Mouse (Mus musculus) kidney, embryonic 14.5 days (tissue): ENCODE data around the gene Gm11627. TPM values are rescaled to one million over a fixed set of nuclear protein-coding genes. Genes with fewer than 3 reads are reported as not detected.
"Not testable (repeated sequence)": the region's sequence is repeated elsewhere in the genome, so short reads cannot be mapped to it uniquely, and the experiment has no call there.

Source experiments
- ATAC-seq: fragments of 200-750 bp; cut with Nextera tagmentation; 2 replicates; pipeline ENCODE4 v1.8.0; 2017; ENCODE audit warnings: moderate number of reproducible peaks, mild to moderate bottlenecking, moderate TSS enrichment, moderate library complexity; ENCODE audit not compliant: low FRiP score, low TSS enrichment
- H3K27ac ChIP-seq: fragments of 300-500 bp; sonication (generic); 2 replicates; pipeline ENCODE4 v1.5.1; 2014; ENCODE audit warnings: low read depth, mild to moderate bottlenecking, low read length, moderate library complexity, mixed read lengths
- H3K27me3 ChIP-seq: fragments of 300-500 bp; sonication (generic); 2 replicates; pipeline ENCODE4 v1.6.1; 2014; ENCODE audit warnings: mild to moderate bottlenecking, low read length; ENCODE audit not compliant: control insufficient read depth, insufficient read depth
- H3K36me3 ChIP-seq: fragments of 300-500 bp; sonication (generic); 2 replicates; pipeline ENCODE4 v1.6.1; 2014; ENCODE audit warnings: low read length, mixed read lengths; ENCODE audit not compliant: control insufficient read depth, insufficient read depth
- H3K4me1 ChIP-seq: fragments of 300-500 bp; sonication (generic); 2 replicates; pipeline ENCODE4 v1.6.1; 2014; ENCODE audit warnings: low read length, mixed read lengths; ENCODE audit not compliant: control insufficient read depth, insufficient read depth
- H3K4me2 ChIP-seq: fragments of 300-500 bp; sonication (generic); replicated peaks from 2 replicates; pipeline ENCODE4 v1.6.1; 2014; ENCODE audit warnings: low read depth, mild to moderate bottlenecking, low read length
- H3K4me3 ChIP-seq: fragments of 300-500 bp; sonication (generic); 2 replicates; pipeline ENCODE4 v1.5.1; 2014; ENCODE audit warnings: mild to moderate bottlenecking, low read length
- H3K9ac ChIP-seq: fragments of 300-500 bp; sonication (generic); 2 replicates; pipeline ENCODE4 v1.6.1; 2014; ENCODE audit warnings: low read depth, mild to moderate bottlenecking, low read length, moderate library complexity
- H3K9me3 ChIP-seq: fragments of 300-500 bp; sonication (generic); 2 replicates; pipeline ENCODE4 v1.6.1; 2016; ENCODE audit warnings: low read length; ENCODE audit not compliant: control insufficient read depth
- WGBS: fragments of 180-500 bp; shearing (Covaris S2); extraction: QIAGEN DNeasy Blood & Tissue Kit; methylation state at CpG from one replicate; pipeline ENCODE4 v1.1.7; 2014; 5-methylcytosine and 5-hydroxymethylcytosine counted together
- polyA plus RNA-seq: library from polyadenylated mRNA; unstranded; fragments of >200 nt; fragmentation: Nextera tagmentation; extraction: Ambion mirVana; gene quantifications from 2 replicates; pipeline ENCODE4 v1.2.1, GENCODE M21; 2014

Gm11627 gene
- polyA plus RNA-seq, 1 experiment from 2014 or later: 5.7 TPM

- H3K27ac ChIP-seq: no peak overlapping the region
- H3K9me3 ChIP-seq: no peaks in the 10 kb centered on the region
- H3K36me3 ChIP-seq: no peaks in the 10 kb centered on the region
- WGBS: 82% methylated on average over 12 of the region's 12 CpGs
- no peak overlapping the region for H3K4me3 ChIP-seq
- no peak for ATAC-seq
- no peak overlapping the region for H3K4me2 ChIP-seq
- no peak overlapping the region for H3K9ac ChIP-seq
- H3K4me1 ChIP-seq: 0 out of 2 replicates have a peak, but pooled peaks cover under 1% of the 10 kb centered on the region
- H3K27me3 ChIP-seq: no peaks in the 10 kb centered on the region
Observed at GRCm38 (mm10) chr11:102568191-102568590, 11.1 kb downstream of the Gm11627 start.

GRCm38 (mm10) chr11:102567723-102568122, 11.5 kb downstream of the Gm11627 start:
- Histone ChIP-seq H3K9ac (no peak overlapping the region), H3K4me1 (no peaks in the 10 kb centered on the region)
- ATAC-seq: no peak

GRCm38 (mm10) chr11:102567157-102567556, 12.1 kb downstream of the Gm11627 start:
- WGBS: 87% methylated on average over 6 of the region's 6 CpGs
- H3K4me1 ChIP-seq: no peaks in the 10 kb centered on the region
- H3K4me3 ChIP-seq: no peak overlapping the region
- no peak overlapping the region for H3K9ac ChIP-seq
- no peak for ATAC-seq
- no peak overlapping the region for H3K27ac ChIP-seq
- no peak overlapping the region for H3K4me2 ChIP-seq
- H3K36me3 ChIP-seq: no peaks in the 10 kb centered on the region
- H3K9me3 ChIP-seq: no peaks in the 10 kb centered on the region
- H3K27me3 ChIP-seq: no peaks in the 10 kb centered on the region

More at GRCm38 (mm10) chr11:102567723-102568122, 11.5 kb downstream of the Gm11627 start:
- Histone ChIP-seq H3K27me3 (no peaks in the 10 kb centered on the region), H3K9me3 (no peaks in the 10 kb centered on the region), H3K4me3 (no peak overlapping the region), H3K4me2 (no peak overlapping the region), H3K36me3 (no peaks in the 10 kb centered on the region), H3K27ac (no peak overlapping the region)
- WGBS: 95% methylated on average over 15 of the region's 15 CpGs

DNA sequence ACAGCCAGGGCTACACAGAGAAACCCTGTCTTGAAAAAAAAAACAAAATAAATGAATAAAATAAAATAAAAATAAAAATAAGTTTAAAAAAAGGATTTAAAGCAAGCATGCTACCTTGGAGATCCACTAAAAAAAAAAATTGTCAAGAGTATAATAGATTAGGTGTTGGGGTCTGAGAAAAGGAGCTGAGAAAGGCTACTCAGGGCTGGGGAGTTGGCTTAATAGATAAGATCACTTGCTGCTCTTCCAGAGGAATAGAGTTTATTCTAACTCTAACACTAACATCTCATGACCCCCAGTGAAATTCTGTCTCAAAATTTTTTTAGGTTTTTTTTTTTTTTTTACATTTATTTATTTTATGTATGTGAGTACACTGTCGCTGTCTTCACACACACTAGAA, 13.0 kb downstream of the Gm11627 start:
- WGBS: 100% methylated on average over 1 of the region's 1 CpGs
- no peak overlapping the region for H3K9ac ChIP-seq
- H3K4me1 ChIP-seq: no peaks in the 10 kb centered on the region
- H3K27ac ChIP-seq: no peak overlapping the region
- H3K27me3 ChIP-seq: no peaks in the 10 kb centered on the region
- H3K9me3 ChIP-seq: no peaks in the 10 kb centered on the region
- no peaks in the 10 kb centered on the region for H3K36me3 ChIP-seq
- H3K4me2 ChIP-seq: no peak overlapping the region
- H3K4me3 ChIP-seq: no peak overlapping the region
- ATAC-seq: no peak

DNA sequence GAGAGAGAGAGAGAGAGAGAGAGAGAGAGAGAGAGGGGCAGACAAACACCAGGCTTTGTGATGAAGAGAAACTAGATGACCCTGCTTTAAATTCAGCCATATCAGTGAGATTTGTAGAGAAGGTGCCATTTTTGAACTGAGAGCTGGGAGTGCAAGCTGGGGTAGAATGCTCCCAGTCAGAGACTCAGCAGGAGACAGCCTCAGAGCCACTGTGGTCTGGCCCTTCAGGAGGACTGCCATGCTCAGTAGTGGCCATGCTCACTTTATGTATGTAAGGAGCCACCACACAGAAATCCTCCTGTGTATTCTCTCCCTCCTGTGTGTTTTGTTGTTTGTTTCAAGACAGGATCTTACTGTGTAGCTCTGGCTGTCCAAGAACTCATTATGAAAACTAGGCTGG, 13.5 kb downstream of the Gm11627 start:
- H3K4me3 ChIP-seq: no peak overlapping the region
- H3K9me3 ChIP-seq: no peaks in the 10 kb centered on the region
- H3K27me3 ChIP-seq: no peaks in the 10 kb centered on the region
- no peak overlapping the region for H3K9ac ChIP-seq
- no peaks in the 10 kb centered on the region for H3K4me1 ChIP-seq
- no peaks in the 10 kb centered on the region for H3K36me3 ChIP-seq
- no peak overlapping the region for H3K4me2 ChIP-seq
- ATAC-seq: no peak
- H3K27ac ChIP-seq: no peak overlapping the region

GRCm38 (mm10) chr11:102564952-102565671, 14.1 kb downstream of the Gm11627 start:
- not testable (repeated sequence) for H3K4me1 ChIP-seq, H3K9me3 ChIP-seq, H3K4me3 ChIP-seq, ATAC-seq, H3K27ac ChIP-seq, H3K4me2 ChIP-seq, H3K9ac ChIP-seq, H3K36me3 ChIP-seq, H3K27me3 ChIP-seq
- WGBS: 86% methylated on average over 14 of the region's 14 CpGs

DNA sequence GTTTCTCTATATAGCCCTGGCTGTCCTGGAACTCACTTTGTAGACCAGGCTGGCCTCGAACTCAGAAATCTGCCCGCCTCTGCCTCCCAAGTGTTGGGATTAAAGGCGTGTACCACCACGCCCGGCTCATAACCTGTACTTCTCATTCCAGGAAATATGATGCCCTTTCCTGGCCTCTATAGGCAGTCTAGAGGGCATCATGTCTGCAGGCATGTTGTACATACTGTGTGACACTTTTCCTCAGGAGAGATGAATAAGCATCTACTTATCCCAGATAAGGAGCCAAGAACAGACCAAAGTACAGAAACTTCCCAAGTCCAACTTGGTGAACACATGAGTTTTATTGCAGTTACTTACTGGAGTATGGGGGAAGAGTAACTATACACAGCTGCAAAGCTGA, 20.6 kb downstream of the Gm11627 start:
- H3K27me3 ChIP-seq: no peaks in the 10 kb centered on the region
- no peak overlapping the region for H3K4me3 ChIP-seq
- H3K36me3 ChIP-seq: no peaks in the 10 kb centered on the region
- H3K9me3 ChIP-seq: no peaks in the 10 kb centered on the region
- no peak overlapping the region for H3K27ac ChIP-seq
- no peak overlapping the region for H3K4me2 ChIP-seq
- WGBS: 93% methylated on average over 4 of the region's 5 CpGs
- peaks cover 15% of the 10 kb centered on the region for H3K4me1 ChIP-seq
- ATAC-seq: no peak
- no peak overlapping the region for H3K9ac ChIP-seq

- Histone ChIP-seq H3K27me3 (no peaks in the 10 kb centered on the region), H3K27ac (no peak overlapping the region), H3K4me3 (no peak overlapping the region), H3K4me2 (no peak overlapping the region), H3K9ac (no peak overlapping the region), H3K9me3 (no peaks in the 10 kb centered on the region), H3K4me1 (peaks cover 16% of the 10 kb centered on the region), H3K36me3 (no peaks in the 10 kb centered on the region)
- ATAC-seq: no peak
- 97% methylated on average over 1 of the region's 1 CpGs for WGBS
Observed at GRCm38 (mm10) chr11:102557386-102557785, 21.9 kb downstream of the Gm11627 start.

DNA sequence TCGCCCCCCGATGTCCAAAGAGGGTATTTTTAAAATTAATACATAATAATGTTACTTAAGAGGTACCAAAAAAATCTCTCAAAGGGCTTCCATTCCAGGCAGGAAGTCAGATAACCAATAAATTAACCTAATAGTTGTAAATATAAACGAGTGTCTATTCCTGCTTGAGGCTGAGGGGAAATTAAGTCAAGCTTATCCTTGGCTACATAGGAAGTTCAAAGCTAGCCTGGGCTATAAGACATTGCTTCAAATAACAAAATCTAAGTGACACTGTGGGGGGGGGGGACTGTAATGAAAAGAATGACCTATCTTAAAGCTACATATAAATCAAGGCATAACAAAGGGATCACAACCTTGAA, 22.6 kb downstream of the Gm11627 start:
- Histone ChIP-seq H3K27me3 (no peaks in the 10 kb centered on the region), H3K9ac (peak overlapping the region; percentile 89; the same call in 1 of the 2 replicates), H3K4me3 (peak overlapping the region; percentile 68), H3K4me1 (peaks cover 16% of the 10 kb centered on the region), H3K4me2 (peak overlapping the region; percentile 60), H3K36me3 (no peaks in the 10 kb centered on the region), H3K9me3 (no peaks in the 10 kb centered on the region), H3K27ac (peak overlapping the region; percentile 92)
- peak; percentile 9; the same call in 1 of the 2 replicates for ATAC-seq
- 5% methylated on average over 3 of the region's 3 CpGs for WGBS
